Mouse (Mus musculus): ENCODE measurements around the gene Pgam1.
A peak's percentile ranks its signal among the peaks of the same experiment; 100 is the strongest.
"Not testable (repeated sequence)": the region's sequence is repeated elsewhere in the genome, so short reads cannot be mapped to it uniquely, and the experiment has no call there.

The Pgam1 gene

DNA sequence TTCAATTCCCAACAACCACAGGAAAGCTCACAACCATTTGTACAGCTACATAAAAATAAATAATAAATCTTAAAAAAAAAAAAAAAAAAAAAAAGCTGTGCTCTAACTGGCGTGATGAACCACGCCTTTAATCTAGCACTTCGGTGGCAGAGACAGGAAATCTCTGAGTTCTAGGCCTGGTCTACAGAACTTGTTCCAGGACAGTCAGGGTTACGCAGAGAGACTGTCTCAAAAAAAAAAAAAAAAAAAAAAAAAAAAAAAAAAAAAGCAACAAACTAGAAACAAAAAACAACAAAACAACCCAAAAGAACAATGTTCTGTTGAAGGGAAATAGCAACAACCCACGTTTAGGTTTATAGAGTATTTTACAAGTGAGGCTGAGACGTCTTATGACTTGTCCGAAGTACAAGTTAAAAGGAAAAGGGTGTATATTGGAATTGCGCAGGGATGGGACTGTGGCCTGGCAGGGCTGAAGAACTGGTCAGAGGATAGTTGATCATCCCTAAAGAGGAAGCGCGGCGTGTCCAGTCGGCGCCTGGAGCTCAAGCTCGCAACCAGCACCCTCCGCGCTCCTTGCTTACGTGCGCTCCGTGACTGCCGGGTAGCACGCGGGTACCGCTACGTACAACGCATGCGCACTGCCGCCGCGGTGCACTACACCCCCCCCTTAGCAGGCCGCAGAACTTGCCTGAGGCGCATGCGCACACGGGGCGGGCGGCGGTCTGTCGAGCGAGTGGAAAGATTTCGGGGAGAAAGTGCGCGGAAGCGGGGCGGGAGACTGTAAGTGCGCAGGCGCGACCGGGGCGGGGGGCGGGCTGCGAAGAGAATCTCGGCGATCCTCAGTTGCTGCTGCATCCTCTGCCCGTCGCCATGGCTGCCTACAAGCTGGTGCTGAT lies at the start of gene Pgam1:
Pgam1 (plus strand) TSS at position 746 of the 896 bp plus-strand sequence.
- peak; percentile 98 for DNase-seq

DNA sequence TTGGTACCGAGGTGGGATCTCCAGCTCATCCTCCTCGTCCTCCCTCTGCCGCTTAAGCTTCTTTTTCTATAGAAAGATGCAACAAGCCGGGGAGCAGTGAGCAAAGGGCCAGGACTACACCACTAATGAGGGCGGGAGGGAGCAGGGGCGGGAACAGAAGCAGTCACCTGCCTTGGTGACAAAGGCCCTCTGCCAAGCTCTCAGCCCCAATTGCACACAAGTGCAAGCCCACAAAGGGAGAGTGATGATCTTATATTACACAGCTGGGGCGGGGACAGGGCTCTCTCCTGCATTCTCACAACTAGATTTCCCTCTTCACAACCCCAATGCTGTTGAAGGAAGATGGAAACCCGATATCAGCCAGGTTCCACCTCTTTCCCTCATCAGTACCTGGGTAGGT lies 45.0 kb upstream of the Pgam1 start:
- DNase-seq = no peak

DNA sequence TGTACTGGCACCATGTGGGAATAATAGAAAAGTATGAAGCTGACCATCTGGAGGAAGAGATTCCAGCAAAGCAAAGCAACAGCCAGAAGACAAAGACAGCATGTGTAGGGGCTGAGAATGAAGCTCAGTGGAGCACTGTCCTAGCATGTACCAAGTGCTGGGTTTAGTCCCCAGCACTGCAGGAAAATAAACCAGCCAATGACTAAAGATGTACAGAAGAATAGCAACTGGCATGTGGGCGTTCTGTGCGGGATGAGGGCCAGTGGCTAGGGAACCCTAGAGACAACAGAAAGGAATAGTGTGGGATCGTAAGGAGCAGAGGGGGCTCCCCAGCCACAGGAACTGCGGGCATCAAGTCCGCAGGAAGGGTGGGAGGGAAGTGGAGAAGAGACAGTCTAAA lies 42.4 kb upstream of the Pgam1 start:
- no peak for DNase-seq

DNA sequence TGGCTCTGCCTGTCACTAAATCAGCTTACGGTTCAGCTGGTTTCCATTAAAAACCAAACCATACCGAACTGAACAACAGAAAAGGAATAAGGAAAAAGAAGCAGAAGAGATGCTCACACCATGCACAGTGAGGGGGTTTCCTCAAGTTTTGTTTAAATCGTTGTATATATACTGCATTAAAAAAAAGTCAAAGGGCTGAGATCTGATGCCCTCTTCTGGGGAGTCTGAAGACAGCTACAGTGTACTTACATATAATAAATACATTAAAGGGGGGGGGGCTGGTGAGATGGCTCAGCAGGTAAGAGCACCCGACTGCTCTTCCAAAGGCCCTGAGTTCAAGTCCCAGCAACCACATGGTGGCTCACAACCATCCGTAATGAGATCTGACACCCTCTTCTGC lies 41.8 kb upstream of the Pgam1 start:
- not testable (repeated sequence) for DNase-seq

DNA sequence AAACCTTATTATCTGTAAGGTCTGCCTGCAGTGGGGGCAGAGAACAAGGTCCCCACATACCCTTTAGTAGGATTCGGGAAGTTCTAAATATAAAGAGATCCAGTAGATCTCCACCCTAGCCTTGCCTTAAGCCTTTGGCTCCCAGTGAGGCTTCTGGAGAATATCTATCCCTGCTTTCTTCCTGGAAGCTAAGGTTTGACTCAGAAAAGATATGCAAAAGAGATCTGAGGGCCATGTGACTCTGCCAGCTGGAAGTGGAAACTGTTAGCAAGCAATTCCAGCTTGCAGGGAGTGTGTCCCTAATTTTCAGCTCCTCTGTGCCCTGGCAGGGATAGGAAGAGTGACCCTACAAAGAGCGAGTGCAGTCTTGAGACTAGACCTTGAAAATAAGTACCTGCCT lies 39.4 kb upstream of the Pgam1 start:
- DNase-seq = no peak

DNA sequence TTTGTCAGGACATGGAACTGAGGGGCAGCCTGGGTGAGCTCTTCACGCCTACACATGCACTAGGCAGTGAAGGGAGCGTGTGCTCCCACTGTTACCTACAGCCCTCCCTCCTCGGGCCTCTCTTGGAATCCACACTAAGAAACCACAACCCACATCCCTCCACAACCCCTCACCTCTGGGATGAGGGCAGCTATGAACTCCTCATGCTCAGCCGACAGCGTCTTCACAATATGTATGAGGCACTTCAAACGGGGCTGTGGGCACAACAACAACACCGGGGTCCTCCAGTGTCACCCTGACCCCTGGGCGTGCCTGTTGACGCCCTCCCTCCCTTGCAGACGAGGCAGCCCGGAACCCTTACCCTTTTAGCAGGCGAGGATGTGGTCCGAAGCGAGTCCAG lies 37.4 kb upstream of the Pgam1 start:
- no peak for DNase-seq

DNA sequence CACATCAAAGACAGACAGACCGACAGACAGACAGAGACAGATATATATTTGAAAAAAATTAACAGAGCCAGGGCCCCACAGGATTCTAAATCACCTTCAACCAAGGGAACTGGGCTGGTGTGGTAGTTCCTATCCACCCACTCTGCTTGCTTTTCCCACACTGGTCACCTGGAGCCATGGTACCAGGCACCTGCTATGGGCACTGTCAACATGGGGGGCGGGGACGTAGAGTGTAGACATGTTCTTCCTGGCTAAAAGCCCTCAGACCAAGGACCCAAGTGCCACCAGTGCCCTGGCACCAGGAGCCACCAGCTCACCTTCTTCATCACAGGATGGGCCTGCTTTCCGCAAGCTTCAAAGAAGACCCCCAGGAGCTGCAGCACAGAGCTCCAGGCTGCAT lies 29.9 kb upstream of the Pgam1 start:
- DNase-seq = no peak

DNA sequence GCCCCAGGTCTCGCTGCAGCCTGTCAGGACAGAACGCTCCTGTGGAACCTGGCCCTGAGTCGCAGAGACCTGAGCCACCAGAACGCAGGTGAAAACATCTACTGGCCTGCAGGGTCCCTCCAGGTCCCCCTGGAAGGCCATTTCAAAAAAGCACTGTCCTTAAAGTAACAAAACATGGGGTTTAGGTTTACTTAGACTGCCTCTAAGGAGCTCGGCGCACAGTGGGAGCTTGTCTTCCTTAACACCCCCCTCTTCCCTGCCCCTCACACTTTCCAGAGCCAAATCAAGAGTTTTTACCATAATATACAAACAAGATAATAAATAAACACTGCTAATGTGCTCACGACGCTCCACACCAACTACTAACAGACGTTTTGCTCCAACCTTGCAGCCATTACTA lies 27.8 kb upstream of the Pgam1 start:
- no peak for DNase-seq

DNA sequence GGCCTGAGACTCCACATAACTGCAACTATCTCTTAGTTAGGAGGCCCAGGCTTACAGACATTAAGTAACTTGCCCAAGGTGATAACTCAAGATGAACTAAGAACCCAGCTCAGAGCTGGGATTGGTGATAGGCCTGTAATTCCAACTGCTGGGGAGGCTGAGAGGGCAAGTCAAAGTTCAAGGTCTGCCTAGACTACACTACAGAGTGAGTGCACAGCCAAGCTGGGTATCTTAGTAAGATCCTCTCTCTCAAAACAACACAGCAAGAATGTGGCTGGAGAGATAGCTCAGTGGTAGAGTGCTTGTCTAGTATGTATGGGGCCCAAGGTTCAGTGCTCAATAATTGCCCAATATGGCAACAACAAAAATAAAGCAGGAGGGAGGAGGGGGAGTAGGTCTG lies 23.5 kb upstream of the Pgam1 start:
- DNase-seq = no peak

DNA sequence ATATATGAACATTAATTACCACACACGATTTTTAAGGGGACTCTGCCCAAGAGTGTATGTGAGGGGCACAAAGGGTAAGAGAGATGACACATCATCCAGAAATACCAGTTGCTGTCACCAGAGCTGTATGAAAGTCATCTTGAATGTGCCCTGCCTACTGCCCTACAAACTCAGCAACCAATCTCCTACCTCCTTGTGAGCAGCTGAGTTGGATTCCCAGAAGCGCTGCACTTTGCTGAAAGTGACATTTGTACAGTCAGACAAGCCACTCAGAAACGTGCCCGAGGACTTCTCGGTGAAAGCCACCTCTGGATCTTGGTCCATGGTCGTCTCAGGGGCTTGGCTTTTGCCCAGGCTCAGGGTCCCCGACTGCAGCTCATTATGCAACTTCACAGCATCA lies 16.8 kb upstream of the Pgam1 start:
- no peak for DNase-seq

DNA sequence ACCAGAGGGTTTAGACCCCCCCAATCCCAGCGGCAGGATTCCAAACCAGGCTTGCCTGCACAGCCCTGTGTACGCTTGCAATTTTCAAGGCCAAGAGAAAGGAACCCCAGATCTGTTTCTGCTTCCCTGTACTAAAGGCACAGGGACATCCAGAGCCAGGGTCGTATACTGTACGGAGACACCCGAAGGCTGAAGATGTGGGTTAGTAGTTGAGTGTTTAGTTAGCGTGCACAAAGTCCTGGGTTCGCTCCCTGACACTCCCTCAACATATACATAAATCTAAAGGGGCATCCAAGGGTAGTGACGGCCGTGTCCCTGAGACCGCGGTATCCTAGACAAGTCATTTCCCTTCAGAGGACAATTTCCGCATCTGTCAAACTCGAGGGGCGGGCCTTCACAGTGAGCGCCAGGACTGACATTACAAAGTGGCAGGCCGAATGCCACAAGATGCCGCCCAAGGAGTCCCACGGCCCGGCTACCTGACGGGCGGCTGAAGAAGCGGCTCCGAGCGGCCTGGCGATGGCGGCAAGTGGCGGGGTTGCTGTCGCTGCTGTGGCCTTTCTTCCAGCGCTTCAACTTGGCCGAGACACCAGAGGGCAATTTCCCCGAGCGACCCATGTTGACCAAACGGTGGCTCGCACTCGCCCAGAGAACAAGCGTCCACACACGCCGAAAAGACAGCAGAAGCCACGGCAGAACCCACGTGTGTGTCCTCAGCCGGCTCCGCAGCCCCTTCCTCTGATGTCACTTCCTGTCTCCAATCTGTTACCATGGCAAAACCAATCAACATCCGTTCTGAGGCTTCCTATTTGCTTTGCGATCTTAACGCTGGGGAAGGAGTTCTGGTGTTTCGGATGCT lies 16.0 kb upstream of the Pgam1 start, which contains the start of gene Rrp12:
Rrp12 (minus strand) TSS at position 714 of the 859 bp plus-strand sequence.
- DNase-seq = peak; percentile 85

DNA sequence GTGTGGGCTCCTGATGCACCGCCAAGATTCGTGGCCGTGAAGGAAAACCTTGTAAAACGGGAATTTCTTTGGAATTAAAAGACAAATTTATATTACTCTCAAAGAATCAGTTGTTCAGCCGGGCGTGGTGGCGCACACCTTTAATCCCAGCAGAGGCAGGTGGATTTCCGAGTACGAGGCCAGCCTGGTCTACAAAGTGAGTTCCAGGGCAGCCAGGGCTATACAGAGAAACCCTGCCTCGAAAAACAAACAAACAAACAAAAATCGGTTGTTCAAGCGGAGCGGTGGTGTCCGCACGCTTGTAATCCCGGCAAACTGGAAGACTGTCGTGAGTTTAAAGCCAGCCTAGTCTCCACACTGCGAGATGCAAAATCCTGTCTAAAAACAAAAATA lies 15.4 kb upstream of the Pgam1 start:
- DNase-seq = no peak

DNA sequence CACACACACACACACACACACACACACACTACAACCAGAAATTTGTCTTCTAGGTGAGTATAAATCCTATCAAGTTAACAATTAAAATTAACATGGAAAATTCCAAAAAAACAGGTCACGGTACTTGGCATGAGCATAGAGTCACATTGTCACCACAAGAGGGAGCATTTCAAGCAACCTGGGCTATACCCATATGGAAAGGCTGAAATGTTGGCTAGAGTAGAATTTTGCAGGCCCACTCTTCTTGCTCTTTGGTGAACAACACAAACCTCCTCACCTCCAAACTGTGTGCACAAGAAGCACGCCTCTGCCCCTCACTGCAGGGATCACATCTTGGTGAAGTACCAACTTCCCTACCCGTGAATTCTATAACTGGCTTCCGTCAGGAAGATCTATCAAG lies 12.9 kb upstream of the Pgam1 start:
- DNase-seq = peak; percentile 52

DNA sequence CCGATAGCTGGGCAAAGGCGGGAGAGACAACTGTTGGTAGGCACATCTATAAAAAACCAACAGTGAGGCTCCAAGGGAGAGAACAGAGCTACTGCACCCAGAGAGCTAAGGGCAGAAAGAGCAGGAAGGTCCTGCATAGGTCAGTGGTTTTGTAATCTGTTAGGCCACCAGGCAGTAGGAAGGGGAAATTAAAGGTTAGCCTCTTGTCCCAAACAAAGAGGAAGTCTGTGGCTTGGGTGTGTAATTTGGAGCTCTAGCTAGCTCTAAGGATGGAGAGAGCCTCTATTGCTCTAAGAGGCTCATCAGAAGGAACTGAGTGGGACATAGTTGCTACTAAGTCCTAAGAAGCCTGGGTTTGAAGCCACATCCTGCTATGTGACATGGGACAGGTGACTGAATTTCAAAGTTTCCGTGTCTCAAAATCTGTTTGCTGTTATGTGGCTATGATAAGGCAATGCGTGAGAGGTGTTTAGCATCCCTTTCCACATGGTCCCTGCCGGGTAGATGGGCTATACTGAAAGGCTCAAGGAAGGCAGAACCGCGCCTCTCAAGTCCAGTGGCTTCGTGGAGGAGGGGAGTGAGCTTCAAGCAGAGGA lies 11.1 kb upstream of the Pgam1 start:
- DNase-seq = no peak

DNA sequence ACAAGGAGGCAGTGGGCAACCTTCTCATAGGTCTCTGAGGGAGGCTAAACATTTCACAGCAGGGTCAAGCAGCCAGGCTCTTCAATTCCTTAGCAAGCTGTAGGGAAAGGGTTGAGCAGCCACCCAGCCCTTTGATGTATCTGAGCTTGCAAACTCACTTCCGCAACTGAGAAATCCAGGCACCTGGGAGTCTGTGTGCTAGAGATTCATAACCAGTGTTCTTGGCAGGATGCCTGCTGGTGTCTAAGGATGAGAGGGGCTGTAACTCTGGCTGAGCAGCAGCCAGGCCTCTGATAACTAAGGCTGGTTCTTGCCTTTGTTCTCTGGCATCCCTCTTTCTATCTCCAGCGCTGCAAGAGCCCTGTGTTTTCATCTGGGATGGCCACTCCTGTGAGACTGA lies 10.0 kb upstream of the Pgam1 start:
- peak; percentile 36 for DNase-seq

DNA sequence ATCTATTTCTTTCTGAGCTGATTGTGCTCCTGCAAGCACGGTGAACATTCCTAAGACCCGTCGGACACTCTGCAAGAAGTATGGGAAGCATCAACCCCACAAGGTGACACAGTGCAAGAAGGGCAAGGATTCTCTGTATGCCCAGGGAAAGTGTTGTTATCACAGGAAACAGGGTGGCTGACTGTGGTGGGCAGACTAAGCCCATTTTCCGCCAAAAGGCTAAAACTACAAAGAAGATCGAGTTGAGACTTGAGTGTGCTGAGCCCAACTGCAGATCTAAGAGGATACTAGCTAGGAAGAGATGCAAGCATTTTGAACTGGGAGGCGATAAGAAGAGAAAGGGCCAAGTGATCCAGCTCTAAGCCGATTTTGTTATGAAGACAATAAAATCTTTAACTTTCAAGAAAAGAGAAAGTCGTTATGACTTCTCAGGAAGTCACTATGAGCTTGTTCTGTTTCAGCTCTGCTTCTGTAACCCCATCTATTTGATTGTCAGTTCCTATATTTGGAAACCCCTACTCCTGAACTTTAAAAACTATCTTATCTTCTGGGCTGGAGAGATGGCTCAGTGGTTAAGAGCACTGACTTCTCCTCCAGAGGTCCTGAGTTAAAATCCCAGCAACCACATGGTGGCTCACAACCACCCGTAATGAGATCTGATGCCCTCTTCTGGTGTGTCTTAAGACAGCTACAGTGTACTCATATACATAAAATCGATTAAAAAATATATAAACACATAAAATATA lies 8.7 kb upstream of the Pgam1 start:
- no peak for DNase-seq

DNA sequence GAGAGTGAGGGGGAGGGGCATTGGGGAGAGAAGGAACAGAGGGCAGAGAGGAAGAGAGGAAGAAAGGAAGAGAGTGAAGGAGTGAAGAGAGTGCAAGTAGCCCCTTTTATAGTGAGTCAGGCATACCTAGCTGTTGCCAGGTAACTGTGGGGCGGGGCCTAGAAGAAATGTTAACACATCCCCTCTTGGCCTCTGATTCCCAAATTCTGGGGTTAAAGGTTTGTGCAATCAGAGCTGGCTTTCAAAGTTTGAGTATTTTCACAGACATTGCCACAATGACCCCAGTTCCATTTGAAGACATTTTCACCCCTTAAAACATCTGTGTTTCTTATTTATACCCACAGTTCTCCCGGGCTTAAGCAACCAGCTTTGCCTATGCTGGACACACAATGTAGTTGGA lies 6.5 kb upstream of the Pgam1 start:
- no peak for DNase-seq

DNA sequence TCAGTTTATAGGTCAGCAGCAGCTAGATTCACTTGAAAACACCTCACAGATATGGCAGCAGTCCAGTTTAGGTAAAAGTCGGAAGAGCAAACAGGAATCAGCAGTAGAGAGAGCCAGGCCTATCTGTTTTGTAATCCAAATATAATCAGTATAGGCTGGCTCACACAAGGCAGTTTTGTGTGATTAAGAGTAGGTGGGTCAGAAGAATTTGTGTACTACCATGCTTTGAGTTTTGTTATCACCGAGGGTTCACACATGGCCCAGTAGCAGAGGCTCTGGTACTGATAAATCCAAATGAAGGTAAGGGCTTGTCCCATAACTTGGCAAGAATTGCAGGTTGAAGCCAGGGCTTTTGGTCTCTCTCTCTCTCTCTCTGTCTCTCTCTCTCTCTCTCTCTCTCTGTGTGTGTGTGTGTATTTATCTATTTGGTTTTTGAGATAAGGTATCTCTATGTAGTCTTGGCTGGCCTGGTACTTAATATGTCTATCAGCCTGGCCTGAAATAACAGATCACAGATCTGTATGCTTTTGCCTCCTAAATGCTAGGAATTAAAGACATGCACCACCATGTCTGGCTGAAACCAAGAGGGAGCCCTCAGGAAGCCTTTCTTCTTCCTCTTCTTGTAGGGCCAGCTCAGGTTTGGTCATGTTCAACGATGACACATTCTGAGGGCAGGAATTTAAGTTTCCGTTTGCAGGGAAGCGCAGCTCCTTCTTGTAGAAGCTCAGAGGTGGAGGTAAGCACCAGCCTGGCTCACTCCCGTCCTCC lies 5.2 kb upstream of the Pgam1 start:
- no peak for DNase-seq

DNA sequence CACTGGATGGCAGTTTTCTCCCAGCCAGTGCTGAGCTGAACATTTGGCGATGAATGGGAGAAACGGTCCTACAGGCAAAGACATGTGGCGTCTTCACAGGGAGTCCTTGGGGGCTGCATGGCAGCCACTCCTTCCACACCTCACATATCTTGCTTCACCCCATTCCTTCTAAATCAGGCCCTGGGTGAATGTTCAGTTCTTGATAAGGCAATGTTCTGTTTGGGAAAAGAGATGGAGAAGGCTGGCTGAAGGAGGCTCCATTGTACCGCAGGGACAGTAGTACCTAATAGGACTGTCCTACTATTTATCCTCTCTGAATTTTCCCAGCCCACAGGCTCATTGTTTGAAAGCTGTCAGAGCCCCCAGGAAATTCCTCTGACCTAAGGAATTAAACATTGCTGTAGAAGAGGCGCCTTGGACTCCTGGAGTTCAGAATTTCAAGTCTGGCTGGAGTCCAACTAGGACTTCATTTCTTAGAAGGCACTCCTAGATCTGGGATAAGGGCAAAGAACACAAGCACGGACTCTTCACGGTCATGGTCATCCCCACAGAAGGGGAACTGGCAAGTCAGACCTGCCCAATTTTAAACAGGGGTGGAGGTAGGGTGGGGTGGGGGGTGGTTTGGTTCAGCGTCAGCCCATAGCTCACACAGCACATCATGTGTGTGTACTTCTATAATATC lies 4.5 kb upstream of the Pgam1 start:
- DNase-seq = peak; percentile 21

DNA sequence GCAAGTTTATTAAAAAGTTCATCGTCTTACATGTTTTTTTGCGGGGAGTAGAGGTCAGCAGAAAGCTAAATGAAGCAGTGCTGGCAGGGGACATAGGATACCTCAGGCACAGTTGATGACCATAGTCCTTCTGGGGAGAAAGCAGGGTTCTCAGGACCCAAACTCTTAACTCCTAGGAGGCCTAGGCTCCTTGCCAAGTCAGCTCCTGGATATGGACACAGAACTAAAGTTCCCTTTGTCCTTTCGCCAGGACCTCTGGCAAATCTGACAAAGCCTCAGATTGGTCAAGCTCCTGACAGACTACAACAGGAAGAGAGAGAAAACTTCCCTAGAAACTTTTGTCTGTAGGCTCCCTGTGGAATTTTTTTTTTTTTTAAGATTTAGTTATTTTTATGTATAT lies 3.0 kb upstream of the Pgam1 start:
- peak; percentile 33 for DNase-seq

DNA sequence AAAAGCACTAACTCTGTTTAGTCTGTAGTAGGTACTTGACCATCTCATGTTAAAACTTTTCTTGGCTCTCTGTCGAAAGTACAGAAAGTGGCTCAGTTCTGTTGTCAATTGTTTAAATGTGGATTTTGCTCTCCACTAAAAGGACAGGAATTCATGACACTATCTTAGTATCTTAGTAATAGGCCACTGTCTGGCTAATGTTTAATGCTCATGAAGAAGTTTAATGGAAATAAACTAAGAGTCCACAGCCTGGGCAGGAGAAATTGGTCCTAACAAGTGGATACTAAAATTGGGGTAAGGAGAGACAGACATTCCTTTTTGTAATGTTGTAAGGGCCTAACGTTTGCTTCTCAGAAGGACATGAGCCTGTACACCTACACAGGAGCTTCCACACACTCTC lies 1.3 kb upstream of the Pgam1 start:
- no peak for DNase-seq
